Mouse (Mus musculus): Measurements from ENCODE around the gene Bmpr1b.

Gene Bmpr1b

GRCm38 (mm10) chr3:142113208-142113607 is 56.0 kb downstream of the Bmpr1b start:
- no peak for ATAC-seq (ENCODE audit: low TSS enrichment)

- ATAC-seq (ENCODE audit: low TSS enrichment), result peak; percentile 100
Measured at GRCm38 (mm10) chr3:142106227-142106626, 63.0 kb downstream of the Bmpr1b start.

- ATAC-seq (ENCODE audit: low TSS enrichment), result no peak
Measured at GRCm38 (mm10) chr3:142104027-142104805, 65.0 kb downstream of the Bmpr1b start.

- no peak for ATAC-seq (ENCODE audit: low TSS enrichment)
Measured at GRCm38 (mm10) chr3:142103622-142104021, 65.6 kb downstream of the Bmpr1b start.

- no peak for ATAC-seq (ENCODE audit: low TSS enrichment)
Measured at GRCm38 (mm10) chr3:142099151-142099550, 70.1 kb downstream of the Bmpr1b start.

- no peak for ATAC-seq (ENCODE audit: low TSS enrichment)
Measured at GRCm38 (mm10) chr3:142094049-142094448, 75.2 kb downstream of the Bmpr1b start.

GRCm38 (mm10) chr3:142089684-142090083 is 79.5 kb downstream of the Bmpr1b start:
- ATAC-seq (ENCODE audit: low TSS enrichment), result no peak

GRCm38 (mm10) chr3:142085938-142086337 is 83.3 kb downstream of the Bmpr1b start:
- ATAC-seq (ENCODE audit: low TSS enrichment), result peak; percentile 73

- no peak for ATAC-seq (ENCODE audit: low TSS enrichment)
Measured at GRCm38 (mm10) chr3:142084091-142084490, 85.1 kb downstream of the Bmpr1b start.

- ATAC-seq (ENCODE audit: low TSS enrichment), result no peak
Measured at GRCm38 (mm10) chr3:142077723-142078302, 91.4 kb downstream of the Bmpr1b start.

- ATAC-seq (ENCODE audit: low TSS enrichment), result no peak
Measured at GRCm38 (mm10) chr3:142071601-142072000, 97.6 kb downstream of the Bmpr1b start.

GRCm38 (mm10) chr3:142066792-142067346 is 102.4 kb downstream of the Bmpr1b start:
- ATAC-seq (ENCODE audit: low TSS enrichment), result no peak

- ATAC-seq (ENCODE audit: low TSS enrichment), result no peak
Measured at GRCm38 (mm10) chr3:142065111-142065510, 104.1 kb downstream of the Bmpr1b start.

- ATAC-seq (ENCODE audit: low TSS enrichment), result peak; percentile 27; the same call in 1 of the 2 replicates
Measured at GRCm38 (mm10) chr3:142063536-142064226, 105.5 kb downstream of the Bmpr1b start.

- no peak for ATAC-seq (ENCODE audit: low TSS enrichment)
Measured at GRCm38 (mm10) chr3:142061267-142061666, 108.0 kb downstream of the Bmpr1b start.

GRCm38 (mm10) chr3:142059890-142060289 is 109.3 kb downstream of the Bmpr1b start:
- ATAC-seq (ENCODE audit: low TSS enrichment), result no peak

GRCm38 (mm10) chr3:142050681-142051080 is 118.5 kb downstream of the Bmpr1b start:
- no peak for ATAC-seq (ENCODE audit: low TSS enrichment)

GRCm38 (mm10) chr3:142049610-142050009 is 119.6 kb downstream of the Bmpr1b start:
- no peak for ATAC-seq (ENCODE audit: low TSS enrichment)

GRCm38 (mm10) chr3:142049093-142049492 is 120.1 kb downstream of the Bmpr1b start:
- no peak for ATAC-seq (ENCODE audit: low TSS enrichment)

- ATAC-seq (ENCODE audit: low TSS enrichment), result no peak
Measured at GRCm38 (mm10) chr3:142048493-142048892, 120.7 kb downstream of the Bmpr1b start.

GRCm38 (mm10) chr3:142043463-142043862 is 125.8 kb downstream of the Bmpr1b start:
- ATAC-seq (ENCODE audit: low TSS enrichment), result peak; percentile 64

GRCm38 (mm10) chr3:142043006-142043405 is 126.2 kb downstream of the Bmpr1b start:
- ATAC-seq (ENCODE audit: low TSS enrichment), result peak; percentile 59
